Mouse (Mus musculus): Measurements from ENCODE around the gene Faim. TPM values are rescaled to one million over a fixed set of nuclear protein-coding genes. Genes with fewer than 3 reads are reported as not detected.
A peak's percentile ranks its signal among the peaks of the same experiment; 100 is the strongest.

The Faim gene
- total and polyA plus RNA-seq, 3 experiments, result 30.7 to 53.6 TPM; not detected in 1

DNA sequence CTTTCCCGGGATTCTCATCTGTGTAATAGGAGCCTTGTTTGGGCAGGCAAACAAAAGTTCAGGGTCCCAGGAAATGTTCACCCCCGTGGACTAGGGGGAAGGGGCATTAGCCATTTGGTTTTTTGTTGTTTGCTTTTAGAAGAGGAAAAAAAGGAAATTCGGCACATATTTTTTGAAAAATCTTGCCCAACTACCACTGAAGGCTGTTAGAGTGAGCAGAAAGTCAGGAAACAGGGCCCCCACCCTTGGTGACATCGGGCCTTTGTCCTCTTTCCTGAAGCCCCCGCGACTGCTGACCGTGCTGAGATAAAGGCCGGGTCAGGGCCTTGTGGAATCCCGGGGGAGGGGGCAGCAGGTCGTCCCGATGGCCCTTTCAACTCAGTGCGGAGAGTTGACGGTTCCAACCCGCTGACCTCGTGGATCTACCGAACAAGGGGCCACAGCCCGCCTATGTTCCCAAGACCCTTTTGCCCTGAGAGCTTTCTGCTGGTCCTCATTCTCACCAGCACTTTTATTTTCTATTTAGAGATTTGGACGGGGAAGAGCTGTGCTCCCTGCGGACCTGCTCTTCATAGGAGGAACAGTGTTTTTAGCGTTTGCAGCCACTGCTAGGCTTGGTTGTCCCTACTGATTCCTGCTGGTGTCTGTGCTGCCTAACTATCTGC is 23.6 kb upstream of the Faim start:
- TF ChIP-seq MAFK (IDR thresholded peaks at IDR 0.05; ENCODE audit: borderline replicate concordance, low read depth, low read length), result no peak
- TF ChIP-seq GABPA (IDR thresholded peaks at IDR 0.05; ENCODE audit: low read depth, low read length), result no peak
- no peak for TF ChIP-seq USF2 (IDR thresholded peaks at IDR 0.05; ENCODE audit: borderline replicate concordance in 1 of 2, insufficient read depth in 1 of 2, low read depth in 1 of 2, low read length in 2 of 2)
- TF ChIP-seq MXI1 (IDR thresholded peaks at IDR 0.05; ENCODE audit: low read depth, low read length), result no peak
- no peak for TF ChIP-seq SMC3 (IDR thresholded peaks at IDR 0.05; ENCODE audit: low read depth, low read length)
- no peak for TF ChIP-seq NELFE (IDR thresholded peaks at IDR 0.05; ENCODE audit: low read depth, low read length)
- no peak for TF ChIP-seq RCOR1 (IDR thresholded peaks at IDR 0.05; ENCODE audit: low read depth, low read length)
- no peak for TF ChIP-seq CTCF (IDR thresholded peaks at IDR 0.05 in 2 of 3, conservative IDR thresholded peaks at IDR 0.05 in 1 of 3; ENCODE audit: control insufficient read depth in 1 of 3, insufficient read depth in 1 of 3, low read depth in 2 of 3, low read length in 3 of 3, poor library complexity in 1 of 3, severe bottlenecking in 1 of 3)
- Histone ChIP-seq H3K9me3 (replicated peaks; ENCODE audit: insufficient read depth, low read length) (no peaks in the 10 kb centered on the region), H3K36me3 (ENCODE audit: control insufficient read depth in 1 of 2, insufficient read depth in 2 of 2, low read length in 2 of 2) (no peaks in the 10 kb centered on the region), H3K27ac (ENCODE audit: control insufficient read depth, low read depth, low read length) (no peak overlapping the region), H3K9ac (ENCODE audit: control insufficient read depth, low read depth, low read length, poor library complexity, severe bottlenecking) (no peak overlapping the region), H3K79me2 (ENCODE audit: control insufficient read depth, insufficient read depth, low read length, poor library complexity) (no peaks in the 10 kb centered on the region), H3K4me3 (ENCODE audit: control insufficient read depth in 1 of 2, insufficient read depth in 1 of 2, low read depth in 2 of 2, low read length in 2 of 2) (no peak overlapping the region), H3K27me3 (ENCODE audit: control insufficient read depth in 1 of 2, insufficient read depth in 2 of 2, low read length in 2 of 2) (no peaks in the 10 kb centered on the region; a peak in 1 of 4 replicates), H3K4me1 (ENCODE audit: control insufficient read depth in 1 of 2, insufficient read depth in 2 of 2, low read length in 2 of 2) (no peaks in the 10 kb centered on the region)
- DNase-seq (ENCODE audit: low read depth, low spot score), result no peak

DNA sequence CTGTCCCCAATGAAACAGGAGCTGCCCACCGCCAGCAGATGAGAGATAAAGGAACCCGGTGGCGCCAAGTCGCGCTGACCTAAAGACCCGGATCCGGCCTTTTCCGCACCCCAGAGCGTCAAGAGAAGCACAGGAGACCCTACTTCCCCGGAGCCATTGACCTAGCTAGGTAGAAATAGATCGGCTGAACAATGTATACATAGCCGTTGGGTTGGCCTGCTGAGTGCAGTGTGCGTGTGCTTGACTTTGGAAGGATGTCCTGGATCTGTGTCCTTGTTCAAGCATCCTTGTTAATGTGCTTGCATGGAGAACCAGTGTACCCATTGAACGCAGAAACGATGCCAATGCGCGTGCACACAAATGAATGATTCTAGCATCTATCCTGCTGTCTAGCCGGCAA is 22.5 kb upstream of the Faim start:
- H3K27me3 ChIP-seq (ENCODE audit: control insufficient read depth in 1 of 2, insufficient read depth in 2 of 2, low read length in 2 of 2), result no peaks in the 10 kb centered on the region; a peak in 1 of 4 replicates
- H3K9me3 ChIP-seq (replicated peaks; ENCODE audit: insufficient read depth, low read length), result no peaks in the 10 kb centered on the region
- no peak for TF ChIP-seq SMC3 (IDR thresholded peaks at IDR 0.05; ENCODE audit: low read depth, low read length)
- TF ChIP-seq EP300 (IDR thresholded peaks at IDR 0.05; ENCODE audit: low read depth in 1 of 2, low read length in 2 of 2), result no peak

DNA sequence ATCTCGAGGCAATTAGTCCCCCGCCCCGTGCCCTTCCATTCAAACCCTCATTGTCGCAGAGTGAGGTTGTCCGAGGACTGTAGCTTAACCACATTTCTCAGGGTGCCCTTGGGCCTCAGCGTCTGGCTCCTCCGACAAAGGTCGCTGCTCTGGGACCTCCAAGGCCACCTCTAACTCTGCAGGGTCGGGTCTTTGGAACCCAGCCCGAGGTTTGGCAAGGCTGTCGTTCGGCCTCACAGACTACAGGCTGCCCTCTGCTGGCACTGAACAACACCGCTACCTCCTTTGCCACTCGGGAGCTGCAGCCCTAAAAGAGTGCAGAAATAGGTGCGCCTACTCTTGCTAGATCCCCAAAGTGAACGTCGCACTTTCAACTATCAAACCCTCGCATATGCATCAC is 21.1 kb upstream of the Faim start:
- Histone ChIP-seq H3K9me3 (replicated peaks; ENCODE audit: insufficient read depth, low read length) (no peaks in the 10 kb centered on the region), H3K4me1 (ENCODE audit: control insufficient read depth in 1 of 2, insufficient read depth in 2 of 2, low read length in 2 of 2) (no peaks in the 10 kb centered on the region), H3K4me3 (ENCODE audit: control insufficient read depth in 1 of 2, insufficient read depth in 1 of 2, low read depth in 2 of 2, low read length in 2 of 2) (no peak overlapping the region), H3K27me3 (ENCODE audit: control insufficient read depth in 1 of 2, insufficient read depth in 2 of 2, low read length in 2 of 2) (no peaks in the 10 kb centered on the region; a peak in 1 of 4 replicates), H3K79me2 (ENCODE audit: control insufficient read depth, insufficient read depth, low read length, poor library complexity) (no peaks in the 10 kb centered on the region), H3K9ac (ENCODE audit: control insufficient read depth, low read depth, low read length, poor library complexity, severe bottlenecking) (no peak overlapping the region), H3K27ac (ENCODE audit: control insufficient read depth, low read depth, low read length) (no peak overlapping the region), H3K36me3 (ENCODE audit: control insufficient read depth in 1 of 2, insufficient read depth in 2 of 2, low read length in 2 of 2) (no peaks in the 10 kb centered on the region)
- TF ChIP-seq BHLHE40 (IDR thresholded peaks at IDR 0.05; ENCODE audit: borderline replicate concordance, low read depth, low read length) (no peak), TAL1 (IDR thresholded peaks at IDR 0.05; ENCODE audit: low read length) (no peak), POLR2A (IDR thresholded peaks at IDR 0.05; ENCODE audit: control insufficient read depth in 1 of 2, insufficient read depth in 1 of 2, low read depth in 1 of 2, low read length in 2 of 2, poor library complexity in 1 of 2) (no peak), MAFK (IDR thresholded peaks at IDR 0.05; ENCODE audit: borderline replicate concordance, low read depth, low read length) (no peak), JUND (IDR thresholded peaks at IDR 0.05; ENCODE audit: low read depth, low read length) (no peak), CTCF (IDR thresholded peaks at IDR 0.05 in 2 of 3, conservative IDR thresholded peaks at IDR 0.05 in 1 of 3; ENCODE audit: control insufficient read depth in 1 of 3, insufficient read depth in 1 of 3, low read depth in 2 of 3, low read length in 3 of 3, poor library complexity in 1 of 3, severe bottlenecking in 1 of 3) (peak in 1 of 3 experiments; percentile 27; a peak in 2 of 6 replicates)
- no peak for DNase-seq (ENCODE audit: low read depth, low spot score)

More for the DNA sequence above, 22.5 kb upstream of the Faim start:
- H3K79me2 ChIP-seq (ENCODE audit: control insufficient read depth, insufficient read depth, low read length, poor library complexity), result no peaks in the 10 kb centered on the region
- H3K4me3 ChIP-seq (ENCODE audit: control insufficient read depth in 1 of 2, insufficient read depth in 1 of 2, low read depth in 2 of 2, low read length in 2 of 2), result no peak overlapping the region
- H3K4me1 ChIP-seq (ENCODE audit: control insufficient read depth in 1 of 2, insufficient read depth in 2 of 2, low read length in 2 of 2), result no peaks in the 10 kb centered on the region
- H3K27ac ChIP-seq (ENCODE audit: control insufficient read depth, low read depth, low read length), result no peak overlapping the region
- no peak overlapping the region for H3K9ac ChIP-seq (ENCODE audit: control insufficient read depth, low read depth, low read length, poor library complexity, severe bottlenecking)
- no peak for DNase-seq (ENCODE audit: low read depth, low spot score)
- H3K36me3 ChIP-seq (ENCODE audit: control insufficient read depth in 1 of 2, insufficient read depth in 2 of 2, low read length in 2 of 2), result no peaks in the 10 kb centered on the region
